ENCODE assay signal across 31 mouse cellular contexts in genomic region chr14:54958503-54958902, GRCm38 (mm10). TPM values are rescaled to one million over a fixed set of nuclear protein-coding genes. Genes with fewer than 3 reads are reported as not detected.
"Had no signal": no experiment of that assay in that cellular context is flagged by ENCODE, and none has a peak within 500 bp of the region (broad histone marks: within the 10 kb centered on the region; RNA-seq: fewer than 3 reads in every experiment).

No protein-coding gene starts in this region.

- H3K4me1 ChIP-seq: limb, embryonic 13.5 days; liver, embryonic 12.5 days; liver, embryonic 15.5 days; lung, embryonic 15.5 days; midbrain, embryonic 13.5 days; neural tube, embryonic 13.5 days; stomach, embryonic 15.5 days had no signal

- DNase-seq: kidney, postnatal 25 days; layer of hippocampus, adult 9-11 months; liver; lung, adult 18-20 months; lung, postnatal 10 days; lung, postnatal 36 days; retina, postnatal 1 day; right cerebral cortex, postnatal 25 days; spleen, adult 18-20 months; thymus, postnatal 25 days had no signal

- ATAC-seq: liver, embryonic 12.5 days; midbrain, embryonic 13.5 days; midbrain, embryonic 16.5 days had no signal

- H3K36me3 ChIP-seq: limb, embryonic 10.5 days; limb, embryonic 13.5 days; liver, embryonic 12.5 days; liver, embryonic 15.5 days; lung, embryonic 15.5 days; midbrain, embryonic 10.5 days; midbrain, embryonic 13.5 days; neural tube, embryonic 13.5 days; stomach, embryonic 15.5 days had no signal

- H3K4me2 ChIP-seq: limb, embryonic 13.5 days; liver, embryonic 12.5 days; liver, embryonic 15.5 days; lung, embryonic 15.5 days; midbrain, embryonic 13.5 days; neural tube, embryonic 13.5 days; stomach, embryonic 15.5 days had no signal

- H3K27me3 ChIP-seq: limb, embryonic 13.5 days; liver, embryonic 12.5 days; liver, embryonic 15.5 days; lung, embryonic 15.5 days; midbrain, embryonic 13.5 days; neural tube, embryonic 13.5 days; stomach, embryonic 15.5 days had no signal

- H3K4me3 ChIP-seq: layer of hippocampus, adult 2 months; limb, embryonic 10.5 days; limb, embryonic 13.5 days; liver, embryonic 12.5 days; liver, embryonic 15.5 days; lung, embryonic 15.5 days; megakaryocyte, embryonic 14.5 days; midbrain, embryonic 10.5 days; midbrain, embryonic 13.5 days; myocyte; neural tube, embryonic 13.5 days; stomach, embryonic 15.5 days had no signal

- H3K9ac ChIP-seq: limb, embryonic 13.5 days; liver, embryonic 12.5 days; liver, embryonic 15.5 days; lung, embryonic 15.5 days; midbrain, embryonic 13.5 days; neural tube, embryonic 13.5 days; stomach, embryonic 15.5 days had no signal

- H3K9me3 ChIP-seq: limb, embryonic 10.5 days; limb, embryonic 13.5 days; liver, embryonic 12.5 days; liver, embryonic 15.5 days; lung, embryonic 15.5 days; megakaryocyte, embryonic 14.5 days; midbrain, embryonic 10.5 days; midbrain, embryonic 13.5 days; neural tube, embryonic 13.5 days; stomach, embryonic 15.5 days had no signal

- H3K27ac ChIP-seq: kidney, postnatal 0 days; layer of hippocampus, adult 2 months; limb, embryonic 10.5 days; limb, embryonic 13.5 days; liver, embryonic 12.5 days; liver, embryonic 15.5 days; lung, embryonic 15.5 days; midbrain, embryonic 10.5 days; midbrain, embryonic 13.5 days; neural tube, embryonic 13.5 days; stomach, embryonic 15.5 days had no signal

RNA-seq across cellular contexts. Expression of gene Myh6, which starts 8.2 kb away (rescaled TPM):
- total RNA-seq: monocyte, adult 5-6 weeks; neutrophil, adult 5-6 weeks had no signal

RNA-seq across cellular contexts. Expression of gene Gm17428, which starts 18.2 kb away (rescaled TPM):
- total RNA-seq: layer of hippocampus, adult 2 months; layer of hippocampus, postnatal 25 days; left cerebral cortex, adult 18-20 months; left cerebral cortex, postnatal 25 days; monocyte, adult 5-6 weeks; neutrophil, adult 5-6 weeks had no signal
- polyA plus RNA-seq: kidney, postnatal 0 days; large intestine, adult 2 months; limb, embryonic 10.5 days; limb, embryonic 13.5 days; liver, embryonic 12.5 days; liver, embryonic 15.5 days; lung, embryonic 15.5 days; midbrain, embryonic 10.5 days; midbrain, embryonic 13.5 days; midbrain, embryonic 16.5 days; myocyte; neural tube, embryonic 13.5 days; stomach, embryonic 15.5 days; thymus, postnatal 0 days had no signal

RNA-seq across cellular contexts. Expression of gene Cmtm5, which starts 22.4 kb away (rescaled TPM):
- total RNA-seq: monocyte, adult 5-6 weeks; neutrophil, adult 5-6 weeks had no signal
- polyA plus RNA-seq: liver, embryonic 12.5 days; myocyte had no signal

RNA-seq across cellular contexts. Expression of gene Il25, which starts 26.0 kb away (rescaled TPM):
- total RNA-seq: layer of hippocampus, adult 2 months; left cerebral cortex, postnatal 25 days; monocyte, adult 5-6 weeks; neutrophil, adult 5-6 weeks had no signal
- polyA plus RNA-seq: liver, embryonic 12.5 days; liver, embryonic 15.5 days; midbrain, embryonic 10.5 days; thymus, postnatal 0 days had no signal

RNA-seq across cellular contexts. Expression of gene Efs, which starts 32.6 kb away (rescaled TPM):
- total RNA-seq: monocyte, adult 5-6 weeks; neutrophil, adult 5-6 weeks had no signal
